Mouse (Mus musculus) left cerebral cortex, adult 18-20 months (tissue): ENCODE data around the gene Slc10a7. TPM values are rescaled to one million over a fixed set of nuclear protein-coding genes. Genes with fewer than 3 reads are reported as not detected.

ENCODE experiments used
- total RNA-seq, 2 experiments: library from RNA; stranded (reverse); gene quantifications; 2 replicates each; pipeline ENCODE4 v1.2.3; 2021

Slc10a7 gene
- total RNA-seq, 2 experiments from 2014 or later: 6.2 to 10.5 TPM

Other genes with a start within 250 kb of the Slc10a7 start
- not detected for gene Pou4f2, start 72.7 kb upstream of the Slc10a7 start, total RNA-seq
- 10 to 100 TPM; 58.3 to 60.2 TPM for gene Rbmxl1, start 448 bp upstream of the Slc10a7 start, total RNA-seq